Mouse (Mus musculus) cerebellum, postnatal 4 days (tissue): ENCODE data around the gene Tmem106a.

Experiments used
- DNase-seq, 2 experiments: peaks; one replicate each; pipeline ENCODE4 v3.0.0; 2022; ENCODE audit warnings: low spot score in 2 of 2, mixed read lengths in 1 of 2

Tmem106a gene

DNA sequence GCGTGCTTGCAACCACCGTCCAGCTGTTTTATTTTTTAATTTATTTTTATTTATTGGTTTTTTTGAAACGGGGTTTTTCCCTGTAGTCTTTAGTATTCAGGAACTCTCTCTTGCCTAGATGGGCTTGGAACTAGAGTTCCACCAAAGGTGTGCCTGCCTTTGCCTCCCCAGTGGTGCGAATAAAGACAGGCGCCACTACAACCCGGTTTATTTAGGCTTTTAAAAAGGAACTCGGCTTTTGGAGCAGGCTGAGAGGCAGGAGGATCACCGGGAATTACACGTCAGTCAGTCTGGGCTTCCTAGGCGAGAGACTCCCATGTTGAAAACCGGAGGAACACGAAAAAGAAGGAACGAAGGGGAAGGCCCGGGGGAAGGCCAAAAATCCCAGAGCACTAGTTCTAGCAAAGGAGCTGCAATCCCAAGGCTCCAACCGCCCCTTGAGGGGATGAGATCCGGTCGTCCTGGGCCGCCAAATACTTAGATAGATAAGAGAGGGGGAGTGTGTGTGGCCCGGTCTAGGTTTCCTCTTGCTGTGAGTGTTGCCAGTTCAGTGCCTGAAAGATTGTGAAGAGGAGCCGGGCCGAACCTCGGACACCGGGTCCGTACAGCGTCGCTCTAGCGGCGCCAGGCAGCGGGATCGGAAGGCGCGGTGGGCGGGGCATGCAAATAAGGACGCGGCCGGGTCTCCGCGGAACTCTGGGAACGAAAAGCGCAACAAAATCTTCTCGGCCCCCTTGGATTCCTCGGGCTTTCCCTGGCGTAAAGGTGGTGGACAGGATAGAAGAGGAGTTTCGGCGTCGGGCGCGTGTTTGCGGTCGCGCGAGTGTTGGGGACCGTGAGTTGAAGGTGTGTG, 59.0 kb downstream of the Tmem106a start:
- DNase-seq: peak; percentile 57 to 79
